Mouse (Mus musculus) ovary, postnatal 36 days (tissue): Measurements from ENCODE around the gene H2al2c.
"Not testable (repeated sequence)": the region's sequence is repeated elsewhere in the genome, so short reads cannot be mapped to it uniquely, and the experiment has no call there.

ENCODE experiments used
- DNase-seq: peaks from one replicate; pipeline ENCODE4 v3.0.0; 2022; ENCODE audit warnings: low spot score, mixed read lengths

H2al2c gene

DNA sequence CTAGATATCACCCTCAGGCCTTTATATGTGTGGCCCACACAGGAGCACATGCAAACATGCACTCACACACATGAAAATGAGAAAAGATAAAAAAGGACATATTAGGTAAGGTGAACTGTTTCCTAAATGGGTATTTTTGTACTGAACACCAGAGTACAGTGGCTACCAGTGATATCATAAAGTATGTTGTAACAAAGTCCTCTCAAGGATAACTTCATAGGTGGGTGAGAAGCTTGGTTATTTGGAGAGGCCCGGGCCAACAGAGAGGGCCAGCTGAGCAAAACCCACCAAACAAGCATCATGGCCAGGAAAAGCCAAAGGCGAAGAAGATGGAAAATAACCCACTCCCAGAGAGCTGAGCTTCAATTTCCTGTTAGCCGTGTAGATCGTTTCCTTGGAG is at the start of gene H2al2c:
H2al2c (plus strand) TSS at position 301 of the 400 bp plus-strand sequence.
- not testable (repeated sequence) for DNase-seq
